Mouse (Mus musculus) stomach, postnatal 0 days (tissue): ENCODE measurements at regions not wholly inside any gene's neighbourhood (a gene's known extent, or its start where the extent isn't known, plus 50 kb on each side); places are given as distances from the start of the nearest gene placed in this dataset.

ENCODE experiments used
- CTCF ChIP-seq: IDR thresholded peaks from 2 replicates; pipeline ENCODE4 v1.5.1; 2016; ENCODE audit warnings: antibody characterized with exemption, low read depth, mild to moderate bottlenecking, moderate library complexity
- EP300 ChIP-seq: optimal IDR thresholded peaks from 2 replicates; pipeline ENCODE3; 2016; ENCODE audit warnings: antibody characterized with exemption

DNA sequence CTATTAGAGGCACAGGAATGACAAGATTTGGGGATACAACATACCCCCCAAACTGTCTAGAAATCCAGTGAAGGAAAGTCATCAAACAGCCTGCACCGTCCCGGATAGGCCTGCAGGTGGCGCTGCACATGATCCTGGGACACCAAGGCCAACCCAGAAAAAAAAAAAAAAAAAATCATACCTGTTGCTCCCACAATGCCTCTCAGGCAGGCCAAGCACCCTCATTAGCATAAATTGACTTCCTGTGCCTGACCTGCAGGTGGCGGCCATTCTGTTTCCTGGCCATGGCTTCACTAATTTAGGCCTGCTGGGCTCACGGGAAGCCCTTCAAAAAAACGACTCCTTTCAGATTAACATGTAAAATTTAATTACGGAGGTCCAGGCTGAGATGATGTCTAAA is 184.8 kb upstream of the Sdk2 start:
- TF ChIP-seq CTCF (peak; percentile 60), EP300 (no peak)
